In the genomic region with DNA sequence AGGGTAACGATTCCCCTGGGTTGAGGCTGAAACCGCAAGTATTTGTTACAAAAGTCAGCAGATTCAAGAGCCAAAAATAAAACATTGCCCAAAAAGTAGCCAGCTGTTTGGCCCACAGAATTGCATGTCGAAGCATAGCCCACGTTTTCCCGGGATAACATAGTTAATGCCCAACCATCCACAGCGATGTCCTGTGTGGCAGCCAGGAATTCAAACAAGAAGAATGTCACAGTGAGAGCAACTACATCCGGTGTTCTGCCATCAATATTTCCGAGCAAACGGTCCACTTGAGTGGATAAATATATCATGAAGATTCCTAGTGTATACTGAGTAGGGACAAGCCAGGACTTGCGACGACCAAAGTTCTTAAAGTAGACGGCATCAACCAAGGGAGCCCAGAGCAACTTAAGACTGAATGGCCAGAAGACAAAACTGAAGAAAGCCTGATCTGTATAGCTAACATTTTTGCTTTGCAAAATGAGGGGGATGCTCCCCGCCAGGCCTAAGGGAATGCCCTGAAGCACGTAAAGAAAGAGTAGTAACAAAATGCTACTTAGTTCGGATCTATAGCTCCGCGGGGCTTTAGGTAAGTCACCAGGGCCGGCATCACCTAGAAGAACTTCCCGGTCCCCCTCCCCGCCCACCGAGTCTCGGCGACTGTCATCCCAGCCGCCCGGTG, we compare ENCODE assay signal across 8 mouse cellular contexts. TPM values are rescaled to one million over a fixed set of nuclear protein-coding genes. Genes with fewer than 3 reads are reported as not detected.
DNase-seq lines count a peak whose midpoint lies in the region; ATAC-seq and TF ChIP-seq lines count a peak whose summit lies in the region.

No protein-coding gene starts in this region.

- peak overlapping the region; percentile 81 for H3K4me2 ChIP-seq in forebrain, postnatal 0 days (ENCODE audit: low read depth)
- peak overlapping the region; percentile 92 for H3K4me2 ChIP-seq in kidney, postnatal 0 days (ENCODE audit: low read length)

- peaks cover 26% of the 10 kb centered on the region for H3K4me1 ChIP-seq in forebrain, postnatal 0 days (ENCODE audit: insufficient read depth)
- H3K4me1 ChIP-seq in kidney, postnatal 0 days (replicated peaks; ENCODE audit: insufficient read depth, low read length): peaks cover 13% of the 10 kb centered on the region; the same call in 1 of the 2 replicates

- peak overlapping the region; percentile 85 for H3K27ac ChIP-seq in forebrain, postnatal 0 days (ENCODE audit: low read depth, low read length)
- peak overlapping the region; percentile 95 for H3K27ac ChIP-seq in kidney, postnatal 0 days

- no peak for ATAC-seq in forebrain, postnatal 0 days
- no peak for ATAC-seq in kidney, postnatal 0 days (replicated peaks; ENCODE audit: low FRiP score, low read depth)
- peak; percentile 21 for ATAC-seq in megakaryocyte progenitor cell, adult 5-6 weeks (replicated peaks; ENCODE audit: poor library complexity)

- peak overlapping the region; percentile 90 for H3K4me3 ChIP-seq in forebrain, postnatal 0 days (ENCODE audit: low read depth, low read length)
- H3K4me3 ChIP-seq in kidney, postnatal 0 days (replicated peaks; ENCODE audit: low read depth, low read length): peak overlapping the region; percentile 87

- peaks cover 5% of the 10 kb centered on the region for H3K27me3 ChIP-seq in forebrain, postnatal 0 days (ENCODE audit: insufficient read depth, low read length)
- H3K27me3 ChIP-seq in kidney, postnatal 0 days (ENCODE audit: insufficient read depth, low read length): no peaks in the 10 kb centered on the region

- H3K9ac ChIP-seq in forebrain, postnatal 0 days: peak overlapping the region; percentile 72
- peak overlapping the region; percentile 74 for H3K9ac ChIP-seq in kidney, postnatal 0 days (ENCODE audit: low read depth, low read length)

- TF ChIP-seq CTCF in forebrain, postnatal 0 days (IDR thresholded peaks at IDR 0.05; ENCODE audit: low read depth): no peak
- TF ChIP-seq CTCF in kidney, postnatal 0 days (IDR thresholded peaks at IDR 0.05; ENCODE audit: low read depth): no peak

- DNase-seq in layer of hippocampus, postnatal 14 days (ENCODE audit: low spot score in 2 of 2): peak; percentile 7 to 18
- no peak for DNase-seq in layer of hippocampus, adult 9-11 months
- peak; percentile 11 for DNase-seq in R1 (ENCODE audit: low read depth, low spot score)
- DNase-seq in forebrain, postnatal 0 days: no peak
- DNase-seq in kidney, postnatal 0 days (ENCODE audit: low spot score): peak; percentile 39
- peak; percentile 8 for DNase-seq in thymus, postnatal 4 days
- no peak for DNase-seq in frontal cortex, postnatal 14 days (ENCODE audit: low spot score in 2 of 2)

- H3K36me3 ChIP-seq in forebrain, postnatal 0 days (ENCODE audit: insufficient read depth): no peaks in the 10 kb centered on the region
- H3K36me3 ChIP-seq in kidney, postnatal 0 days (ENCODE audit: insufficient read depth, low read length): no peaks in the 10 kb centered on the region

- 5% methylated on average over 25 of the region's 25 CpGs for WGBS in forebrain, postnatal 0 days
- WGBS in kidney, postnatal 0 days: 3% methylated on average over 25 of the region's 25 CpGs

- no peaks in the 10 kb centered on the region for H3K9me3 ChIP-seq in forebrain, postnatal 0 days (ENCODE audit: low read length)
- no peaks in the 10 kb centered on the region for H3K9me3 ChIP-seq in kidney, postnatal 0 days (replicated peaks; ENCODE audit: low read length)

RNA-seq across cellular contexts. Expression of gene Slc33a1, which starts 1.0 kb away (rescaled TPM):
- 10 to 100 TPM; 25.5 to 28.3 TPM for total RNA-seq in layer of hippocampus, postnatal 14 days (2021)
- 39.9 and 43.4 TPM in 2 replicates for total RNA-seq in forebrain, postnatal 0 days (2014; rRNA removed)
- polyA plus RNA-seq in forebrain, postnatal 0 days (2015; fragmentation: Nextera tagmentation; extraction: Ambion mirVana): 11.1 and 15.0 TPM in 2 replicates
- polyA plus RNA-seq in kidney, postnatal 0 days (2015; fragmentation: Nextera tagmentation; extraction: Ambion mirVana): 45.2 and 46.8 TPM in 2 replicates
- total RNA-seq in megakaryocyte progenitor cell, adult 5-6 weeks (2015): 28.7 and 30.1 TPM in 2 replicates
- 23.2 and 24.2 TPM in 2 replicates for total RNA-seq in megakaryocyte progenitor cell, adult 5-6 weeks (2017)

RNA-seq across cellular contexts. Expression of gene Gmps, which starts 12.3 kb away (rescaled TPM):
- total RNA-seq in layer of hippocampus, postnatal 14 days (2021): 10 to 100 TPM; 38.6 to 39.0 TPM
- total RNA-seq in forebrain, postnatal 0 days (2014; rRNA removed): 47.7 and 61.9 TPM in 2 replicates
- polyA plus RNA-seq in forebrain, postnatal 0 days (2015; fragmentation: Nextera tagmentation; extraction: Ambion mirVana): 31.3 and 42.3 TPM in 2 replicates
- polyA plus RNA-seq in kidney, postnatal 0 days (2015; fragmentation: Nextera tagmentation; extraction: Ambion mirVana): 31.4 and 36.4 TPM in 2 replicates
- 53.2 and 54.4 TPM in 2 replicates for total RNA-seq in megakaryocyte progenitor cell, adult 5-6 weeks (2015)
- total RNA-seq in megakaryocyte progenitor cell, adult 5-6 weeks (2017): 49.4 and 55.3 TPM in 2 replicates

RNA-seq across cellular contexts. Expression of gene E130311K13Rik, which starts 34.3 kb away (rescaled TPM):
- 10 to 100 TPM; 11.7 to 12.5 TPM for total RNA-seq in layer of hippocampus, postnatal 14 days (2021)
- 15.0 and 20.6 TPM in 2 replicates for total RNA-seq in forebrain, postnatal 0 days (2014; rRNA removed)
- 9.7 and 14.3 TPM in 2 replicates for polyA plus RNA-seq in forebrain, postnatal 0 days (2015; fragmentation: Nextera tagmentation; extraction: Ambion mirVana)
- polyA plus RNA-seq in kidney, postnatal 0 days (2015; fragmentation: Nextera tagmentation; extraction: Ambion mirVana): 4.4 and 6.4 TPM in 2 replicates
- 3.3 and 3.4 TPM in 2 replicates for total RNA-seq in megakaryocyte progenitor cell, adult 5-6 weeks (2015)
- 5.9 and 6.7 TPM in 2 replicates for total RNA-seq in megakaryocyte progenitor cell, adult 5-6 weeks (2017)

Comparison
In these comparisons a context has a peak if more than half of its experiments do, and no peak if none do; other contexts are left out.
1. DNase-seq: peak in layer of hippocampus, postnatal 14 days (2 of 2), R1 (single experiment), kidney, postnatal 0 days (single experiment) and thymus, postnatal 4 days (single experiment); none in layer of hippocampus, adult 9-11 months (single experiment), forebrain, postnatal 0 days (single experiment) and frontal cortex, postnatal 14 days (0 of 2).